Mouse (Mus musculus) CH12.LX (cell line): ENCODE measurements around the gene Spata6.

ENCODE experiments used
- CHD2 ChIP-seq: IDR thresholded peaks from 2 replicates; pipeline ENCODE4 v1.6.1; 2011; ENCODE audit warnings: low read length, improper control_type of control experiment
- E2F4 ChIP-seq: IDR thresholded peaks from 2 replicates; pipeline ENCODE4 v1.6.1; 2011; ENCODE audit warnings: low read depth, low read length, improper control_type of control experiment; ENCODE audit not compliant: insufficient replicate concordance
- EP300 ChIP-seq: IDR thresholded peaks from 2 replicates; pipeline ENCODE4 v1.6.1; 2011; ENCODE audit warnings: low read length, improper control_type of control experiment
- ETS1 ChIP-seq: conservative IDR thresholded peaks from 2 replicates; pipeline ENCODE4 v1.6.1; 2012; ENCODE audit warnings: low read depth, mild to moderate bottlenecking, inconsistent platforms, low read length, improper control_type of control experiment, moderate library complexity
- MAFK ChIP-seq: IDR thresholded peaks from 2 replicates; pipeline ENCODE4 v1.6.1; 2011; ENCODE audit warnings: low read length, improper control_type of control experiment; ENCODE audit not compliant: insufficient replicate concordance
- MAX ChIP-seq: IDR thresholded peaks from 2 replicates; pipeline ENCODE4 v1.6.1; 2011; ENCODE audit warnings: low read length, improper control_type of control experiment
- ZC3H11A ChIP-seq: IDR thresholded peaks from 2 replicates; pipeline ENCODE4 v1.6.1; 2012; ENCODE audit warnings: low read depth, mild to moderate bottlenecking, inconsistent platforms, low read length, improper control_type of control experiment

DNA sequence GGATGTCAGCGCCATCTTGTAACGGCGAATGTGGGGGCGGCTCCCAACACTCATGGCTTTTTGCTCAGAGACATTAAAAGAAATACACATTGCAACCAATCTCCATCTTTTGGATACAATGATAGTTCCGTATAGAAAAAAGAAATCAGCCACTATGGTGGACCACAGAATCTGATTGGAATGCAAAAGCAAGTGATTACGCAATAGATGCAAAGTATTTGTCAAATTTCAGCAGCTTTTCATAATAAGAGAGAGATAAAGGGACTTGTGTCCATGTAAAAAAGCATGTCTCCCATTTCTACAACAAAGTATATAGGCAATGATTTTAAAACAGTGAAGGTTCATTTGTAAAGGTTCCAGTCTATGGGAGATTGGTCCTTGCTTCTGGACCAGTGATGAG, 119.1 kb downstream of the Spata6 start:
- TF ChIP-seq ETS1 = no peak
- no peak for TF ChIP-seq E2F4
- no peak for TF ChIP-seq CHD2
- TF ChIP-seq MAFK = no peak
- TF ChIP-seq MAX = no peak
- TF ChIP-seq EP300 = no peak
- no peak for TF ChIP-seq ZC3H11A
